Mouse (Mus musculus) gastrocnemius, adult 8-10 months (tissue): ENCODE measurements around the gene Brix1. TPM values are rescaled to one million over a fixed set of nuclear protein-coding genes. Genes with fewer than 3 reads are reported as not detected.

Experiments used
- DNase-seq, 2 experiments: peaks; one replicate each; pipeline ENCODE4 v3.0.0; 2022; ENCODE audit warnings: low spot score in 2 of 2
- total RNA-seq, 4 experiments: library from RNA; stranded (reverse); gene quantifications; 2 replicates each; pipeline ENCODE4 v1.2.4; 2022

Gene Brix1
- total RNA-seq, 4 experiments from 2014 or later = 14.5 to 17.0 (median 16.1) TPM

- no peak for DNase-seq
Measured at GRCm38 (mm10) chr15:10460986-10461385, 24.8 kb downstream of the Brix1 start.

- no peak for DNase-seq
Measured at GRCm38 (mm10) chr15:10447102-10447501, 38.6 kb downstream of the Brix1 start.

DNA sequence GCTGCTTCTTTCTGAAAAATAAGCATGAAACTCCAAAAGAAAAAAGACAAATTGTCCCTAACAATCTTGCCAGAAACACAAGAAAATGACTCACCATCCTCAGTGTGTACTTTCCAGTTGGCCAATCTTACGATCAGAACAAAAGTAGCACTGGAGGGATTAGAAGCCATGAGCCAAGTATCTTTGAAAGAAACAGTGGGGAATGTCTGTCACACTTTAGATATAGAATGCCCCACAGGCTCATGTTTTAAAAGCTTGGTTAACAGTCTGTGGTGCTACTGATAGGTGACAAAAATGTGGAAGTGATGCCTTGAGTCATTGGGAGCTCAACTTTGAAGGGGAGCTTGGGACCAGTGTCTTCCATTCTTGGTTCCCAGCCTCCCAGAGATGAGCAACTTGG, 43.5 kb downstream of the Brix1 start:
- DNase-seq = no peak

DNA sequence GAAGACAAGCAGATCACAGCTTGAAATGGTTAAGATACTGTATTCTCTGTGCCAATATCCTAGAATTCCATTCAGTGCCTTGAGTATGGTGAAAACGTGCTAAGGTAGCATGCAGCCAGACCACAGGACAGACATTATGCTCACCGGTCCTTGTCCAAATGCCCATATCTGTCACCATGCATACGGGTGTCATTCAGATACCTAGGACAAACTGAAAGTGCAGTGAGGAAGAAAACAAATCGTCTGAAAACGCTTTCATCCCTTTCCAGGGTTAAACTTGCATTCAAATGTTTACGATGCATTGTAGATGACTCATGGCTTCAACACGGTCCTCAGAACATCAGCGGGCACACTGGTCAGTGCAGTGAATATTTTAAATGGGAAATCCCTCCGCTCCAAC, 44.3 kb downstream of the Brix1 start:
- DNase-seq = no peak

DNA sequence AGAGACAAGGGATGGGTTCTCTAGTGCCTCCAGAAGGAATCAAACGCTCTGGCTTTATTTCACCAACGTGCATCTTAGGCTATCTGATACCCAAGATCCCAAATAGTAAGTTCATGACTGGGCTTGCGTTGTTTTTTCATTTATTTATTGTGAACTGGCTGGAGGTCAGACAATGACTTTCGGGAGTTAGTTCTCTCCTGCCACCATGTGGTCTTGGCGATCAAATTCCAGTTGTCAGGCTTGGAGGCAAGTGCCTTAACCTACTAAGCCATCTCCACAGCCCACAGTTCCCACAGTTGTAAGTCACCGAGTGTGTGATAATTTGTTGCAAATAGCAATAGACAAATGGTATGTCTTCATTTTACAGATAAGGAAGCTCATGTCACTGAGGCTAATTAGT, 45.8 kb downstream of the Brix1 start:
- DNase-seq = no peak

DNA sequence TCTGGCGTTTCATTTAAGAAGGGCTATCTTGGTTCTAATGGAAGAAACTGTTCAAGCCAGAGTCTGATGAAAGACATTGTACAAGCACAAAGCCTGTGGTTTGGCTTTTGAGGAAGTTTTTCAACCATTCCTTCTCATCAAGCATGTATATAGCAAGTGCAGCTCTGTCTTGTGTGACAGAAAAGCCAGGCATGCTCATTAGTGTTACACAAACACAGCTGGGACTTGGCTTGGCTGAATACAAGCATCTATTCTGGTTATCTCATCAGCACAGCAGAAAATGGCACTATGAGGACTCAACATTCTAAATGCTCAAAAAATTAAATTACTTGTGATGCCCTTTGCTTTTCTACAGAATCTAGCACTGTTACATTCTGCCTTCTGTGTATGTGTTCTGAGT, 48.9 kb downstream of the Brix1 start:
- DNase-seq = no peak

DNA sequence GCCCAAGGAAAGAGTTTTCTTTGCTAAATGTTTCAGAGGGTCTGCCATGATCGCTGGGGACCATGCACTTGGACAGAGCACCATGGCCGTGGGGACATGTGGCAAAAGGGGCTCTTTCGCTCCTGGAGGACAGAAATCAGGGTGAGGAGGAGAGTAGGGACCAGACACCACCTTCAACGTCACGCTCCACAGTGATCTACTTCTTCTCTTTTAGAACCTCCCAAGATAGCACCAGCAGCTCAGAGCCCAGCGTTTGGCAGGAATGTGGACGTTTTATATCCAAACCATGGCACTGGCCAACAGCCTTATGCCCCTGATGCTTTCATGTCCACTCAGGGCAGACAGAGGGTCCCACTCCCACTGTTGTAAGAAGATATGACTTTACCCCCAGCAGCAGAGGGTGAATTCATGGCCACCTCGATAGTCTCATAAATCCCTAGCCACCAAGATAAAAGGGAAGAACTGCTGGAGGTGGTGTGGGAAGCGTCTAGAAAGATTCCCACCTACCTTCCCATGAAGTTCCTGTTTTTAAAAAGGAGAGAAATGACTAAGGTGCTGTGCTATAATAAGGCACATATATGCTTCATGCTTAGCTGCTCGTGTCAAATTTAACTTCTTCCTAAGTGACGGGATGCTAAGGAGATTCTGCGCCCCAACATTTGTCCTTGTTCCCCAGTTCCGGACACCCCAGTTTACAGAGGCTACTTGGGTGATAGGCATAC, 59.0 kb downstream of the Brix1 start:
- DNase-seq = no peak

DNA sequence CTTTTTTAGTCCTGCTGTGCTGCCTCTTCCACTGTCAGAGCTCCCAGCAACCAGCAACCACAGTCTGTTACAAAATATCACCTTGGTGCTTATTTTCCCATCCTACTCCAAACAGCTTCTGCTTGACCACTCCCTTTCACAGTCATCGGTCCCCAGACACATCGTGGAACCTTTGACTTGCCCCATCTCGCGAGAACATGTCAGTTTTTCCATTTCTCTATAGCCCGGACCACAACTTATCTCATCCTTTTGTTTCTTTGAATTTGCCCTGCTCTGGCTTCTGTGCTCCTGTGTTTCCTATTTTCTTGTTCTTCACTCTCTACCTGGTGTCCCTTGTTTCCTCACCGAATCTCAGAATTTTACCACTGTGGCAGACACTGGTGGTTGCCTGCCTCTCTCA, 59.6 kb downstream of the Brix1 start:
- no peak for DNase-seq

Other genes with a start within 250 kb of the Brix1 start
- gene Gm21973, start 160.6 kb downstream of the Brix1 start, total RNA-seq = not detected
- gene Agxt2, start 127.4 kb downstream of the Brix1 start, total RNA-seq = not detected
- 10 to 100 TPM; 66.7 to 76.1 (median 74.5) TPM for gene Dnajc21, start 15.4 kb downstream of the Brix1 start, total RNA-seq
- 1 to 10 TPM; 3.9 to 7.2 (median 5.7) TPM for gene Rad1, start 71 bp upstream of the Brix1 start, total RNA-seq
- gene Ttc23l, start 72.7 kb upstream of the Brix1 start, total RNA-seq = not detected
- 1 to 10 TPM; 3.8 to 6.1 (median 5.1) TPM for gene Rai14, start 228.7 kb upstream of the Brix1 start, total RNA-seq